Mouse (Mus musculus) limb, embryonic 10.5 days (tissue): Measurements from ENCODE around the gene Wwc1. TPM values are rescaled to one million over a fixed set of nuclear protein-coding genes. Genes with fewer than 3 reads are reported as not detected.
A peak's percentile ranks its signal among the peaks of the same experiment; 100 is the strongest.

Source experiments
- DNase-seq: peaks from one replicate; pipeline ENCODE4 v3.0.0-alpha.2; 2017; ENCODE audit warnings: low spot score
- H3K27ac ChIP-seq: fragments of 300-500 bp; sonication (generic); 2 replicates; pipeline ENCODE4 v1.5.1; 2016; ENCODE audit warnings: mild to moderate bottlenecking
- H3K27me3 ChIP-seq: fragments of 300-500 bp; sonication (generic); 2 replicates; pipeline ENCODE4 v1.6.1; 2016; ENCODE audit warnings: low read depth, mild to moderate bottlenecking; ENCODE audit not compliant: poor library complexity, severe bottlenecking
- H3K36me3 ChIP-seq: fragments of 300-500 bp; sonication (generic); 2 replicates; pipeline ENCODE4 v1.6.1; 2016; ENCODE audit warnings: mild to moderate bottlenecking, moderate library complexity
- H3K4me1 ChIP-seq: fragments of 300-500 bp; sonication (generic); 2 replicates; pipeline ENCODE4 v1.6.1; 2016
- H3K4me3 ChIP-seq: fragments of 300-500 bp; sonication (generic); 2 replicates; pipeline ENCODE4 v1.5.1; 2016; ENCODE audit warnings: mild to moderate bottlenecking, moderate library complexity
- H3K9me3 ChIP-seq: fragments of 300-500 bp; sonication (generic); replicated peaks from 2 replicates; pipeline ENCODE4 v1.6.1; 2016; ENCODE audit warnings: mild to moderate bottlenecking
- WGBS: fragments of 180-500 bp; shearing (Covaris S2); methylation state at CpG from one replicate; pipeline ENCODE4 v1.1.7; 2016; 5-methylcytosine and 5-hydroxymethylcytosine counted together
- polyA plus RNA-seq: library from polyadenylated mRNA; unstranded; fragments of >200 nt; fragmentation: Nextera tagmentation; extraction: Ambion mirVana; gene quantifications from 2 replicates; pipeline ENCODE4 v1.2.1, GENCODE M21; 2016

The Wwc1 gene
- polyA plus RNA-seq, 1 experiment from 2014 or later = 2.2 TPM

DNA sequence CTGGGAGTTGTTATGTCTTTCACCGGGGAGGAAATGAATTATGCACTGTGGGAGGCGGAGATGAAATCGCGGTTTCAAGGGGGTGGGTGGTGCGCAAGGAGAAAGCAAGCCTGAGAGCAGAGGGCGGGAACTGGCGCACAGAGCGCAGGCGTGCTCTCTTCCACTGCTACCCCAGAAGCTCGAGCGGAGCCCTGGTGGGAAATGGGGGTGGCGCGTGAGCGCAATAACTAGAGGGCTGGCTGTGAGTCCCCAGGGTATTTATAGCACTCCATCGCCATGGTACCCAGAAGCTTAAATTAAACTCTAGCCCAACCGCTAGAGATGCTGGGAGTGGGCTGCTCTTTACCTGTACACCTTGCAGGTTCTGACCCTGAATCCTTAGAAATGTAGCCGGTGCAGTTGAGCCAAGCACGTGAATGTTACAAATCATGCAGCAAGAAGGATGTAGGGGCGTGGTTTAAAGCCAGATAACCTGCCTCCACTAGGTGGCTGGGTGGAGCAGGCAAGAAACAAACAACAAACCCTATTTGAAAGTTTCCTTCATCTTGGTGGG, 5.6 kb upstream of the Wwc1 start:
- 1% methylated on average over 19 of the region's 19 CpGs for WGBS
- peaks cover 12% of the 10 kb centered on the region for H3K4me1 ChIP-seq
- peak overlapping the region; percentile 34; the same call in 1 of the 2 replicates for H3K27ac ChIP-seq
- DNase-seq = peak; percentile 61
- H3K9me3 ChIP-seq = no peaks in the 10 kb centered on the region
- peaks cover 56% of the 10 kb centered on the region for H3K27me3 ChIP-seq
- H3K36me3 ChIP-seq = no peaks in the 10 kb centered on the region
- H3K4me3 ChIP-seq = peak overlapping the region; percentile 45

GRCm38 (mm10) chr11:35982734-35983133, 2.4 kb upstream of the Wwc1 start:
- no peaks in the 10 kb centered on the region for H3K36me3 ChIP-seq
- peaks cover 24% of the 10 kb centered on the region for H3K4me1 ChIP-seq
- no peaks in the 10 kb centered on the region for H3K9me3 ChIP-seq
- no peak for DNase-seq
- H3K27ac ChIP-seq = no peak overlapping the region
- H3K4me3 ChIP-seq = no peak overlapping the region
- 83% methylated on average over 3 of the region's 3 CpGs for WGBS
- H3K27me3 ChIP-seq = peaks cover 86% of the 10 kb centered on the region

DNA sequence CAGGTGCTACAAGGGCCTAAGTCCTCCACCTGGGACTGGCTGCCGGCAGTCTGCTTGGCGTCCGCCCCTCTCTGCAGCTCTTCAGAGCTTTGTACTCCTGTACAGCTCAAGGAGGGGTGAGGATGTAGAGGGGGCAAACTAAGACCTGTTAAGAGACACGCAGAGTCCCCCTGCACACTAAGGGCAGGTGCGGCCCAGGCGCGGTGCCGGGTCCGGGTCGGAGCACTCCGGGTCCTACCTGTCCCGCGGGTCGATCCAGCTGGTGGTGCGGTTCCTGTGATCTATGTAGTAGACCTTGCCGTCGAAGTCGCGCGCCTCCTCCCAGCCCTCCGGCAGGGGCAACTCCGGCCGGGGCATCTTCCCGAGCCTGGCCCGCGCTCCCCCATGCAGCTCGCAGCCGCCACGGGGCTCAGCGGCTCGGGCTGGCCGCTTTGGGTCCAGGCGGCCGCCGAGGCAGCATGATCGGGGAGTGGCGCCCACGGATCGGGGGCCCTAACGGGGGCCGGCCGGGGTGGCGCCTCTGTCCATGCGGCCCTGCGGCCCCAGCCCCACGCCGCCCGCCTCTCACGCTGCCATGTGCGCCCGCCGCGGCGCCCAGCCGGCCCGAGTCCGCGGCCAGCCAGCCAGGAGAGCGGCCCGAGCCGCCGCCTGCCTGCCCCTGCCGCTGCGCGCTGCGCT, 455 bp downstream of the Wwc1 start:
- no peaks in the 10 kb centered on the region for H3K36me3 ChIP-seq
- WGBS = 4% methylated on average over 66 of the region's 66 CpGs
- peak overlapping the region; percentile 75 for H3K4me3 ChIP-seq
- H3K9me3 ChIP-seq = no peaks in the 10 kb centered on the region
- H3K27ac ChIP-seq = peak overlapping the region; percentile 79
- H3K27me3 ChIP-seq = peaks cover 75% of the 10 kb centered on the region
- DNase-seq = peak; percentile 76
- peaks cover 12% of the 10 kb centered on the region for H3K4me1 ChIP-seq

DNA sequence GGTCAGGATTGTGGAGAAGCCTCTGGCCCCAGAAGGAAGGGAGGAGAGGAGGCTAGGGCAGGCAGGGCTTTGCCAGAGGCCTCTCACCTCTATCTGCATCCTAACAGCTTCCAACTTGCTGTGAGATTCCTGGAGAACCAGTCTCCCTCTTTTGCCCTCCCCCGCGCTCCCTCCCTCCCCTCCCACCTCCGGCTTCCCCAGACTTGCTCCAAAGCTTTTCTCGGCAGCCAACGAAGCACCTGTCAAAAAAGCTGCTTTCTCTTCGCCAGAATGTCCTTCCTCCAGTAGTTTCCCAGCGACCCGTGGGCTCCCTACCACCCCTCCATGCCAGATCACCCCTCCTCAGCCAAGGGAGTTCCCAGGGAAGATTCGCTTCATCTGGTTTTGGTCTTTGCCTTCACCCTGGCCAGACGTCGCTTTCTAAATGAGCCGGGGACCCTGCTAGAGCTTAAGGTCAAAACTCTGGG, 1.0 kb downstream of the Wwc1 start:
- H3K36me3 ChIP-seq = no peaks in the 10 kb centered on the region
- no peak for DNase-seq
- H3K27me3 ChIP-seq = peaks cover 72% of the 10 kb centered on the region
- H3K4me1 ChIP-seq = peaks cover 12% of the 10 kb centered on the region
- peak overlapping the region; percentile 75 for H3K4me3 ChIP-seq
- H3K27ac ChIP-seq = peak overlapping the region; percentile 79; the same call in 1 of the 2 replicates
- H3K9me3 ChIP-seq = no peaks in the 10 kb centered on the region
- under 1% methylated on average over 12 of the region's 12 CpGs for WGBS

GRCm38 (mm10) chr11:35977796-35978195, 2.5 kb downstream of the Wwc1 start:
- WGBS = 87% methylated on average over 3 of the region's 3 CpGs
- peaks cover 68% of the 10 kb centered on the region for H3K27me3 ChIP-seq
- peaks cover 14% of the 10 kb centered on the region for H3K4me1 ChIP-seq

DNA sequence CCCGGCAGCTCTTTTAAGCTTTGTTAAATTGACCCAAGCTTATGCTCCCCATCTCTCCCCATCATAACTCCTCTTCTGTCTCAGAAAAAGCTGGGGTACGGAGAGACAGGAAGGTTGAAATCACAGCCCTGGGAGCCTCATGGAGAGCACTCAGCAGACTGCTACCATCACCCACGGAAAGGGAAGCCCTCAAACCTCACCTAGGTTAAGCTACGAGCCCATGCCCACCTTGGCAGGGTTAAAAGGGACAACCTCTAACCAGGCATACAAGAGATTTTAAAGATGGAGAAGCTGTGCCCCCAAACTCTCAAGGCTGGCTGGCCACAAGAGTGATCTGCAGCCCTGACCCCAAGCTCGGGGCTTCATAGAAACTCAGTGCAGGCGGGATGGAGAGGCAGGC, 3.2 kb downstream of the Wwc1 start:
- Histone ChIP-seq H3K4me1 (peaks cover 20% of the 10 kb centered on the region), H3K4me3 (no peak overlapping the region), H3K36me3 (no peaks in the 10 kb centered on the region), H3K27ac (no peak overlapping the region), H3K9me3 (no peaks in the 10 kb centered on the region), H3K27me3 (peaks cover 61% of the 10 kb centered on the region)
- no peak for DNase-seq
- WGBS = 69% methylated on average over 6 of the region's 6 CpGs

More at GRCm38 (mm10) chr11:35977796-35978195, 2.5 kb downstream of the Wwc1 start:
- Histone ChIP-seq H3K4me3 (no peak overlapping the region), H3K9me3 (no peaks in the 10 kb centered on the region), H3K27ac (no peak overlapping the region), H3K36me3 (no peaks in the 10 kb centered on the region)
- DNase-seq = no peak

DNA sequence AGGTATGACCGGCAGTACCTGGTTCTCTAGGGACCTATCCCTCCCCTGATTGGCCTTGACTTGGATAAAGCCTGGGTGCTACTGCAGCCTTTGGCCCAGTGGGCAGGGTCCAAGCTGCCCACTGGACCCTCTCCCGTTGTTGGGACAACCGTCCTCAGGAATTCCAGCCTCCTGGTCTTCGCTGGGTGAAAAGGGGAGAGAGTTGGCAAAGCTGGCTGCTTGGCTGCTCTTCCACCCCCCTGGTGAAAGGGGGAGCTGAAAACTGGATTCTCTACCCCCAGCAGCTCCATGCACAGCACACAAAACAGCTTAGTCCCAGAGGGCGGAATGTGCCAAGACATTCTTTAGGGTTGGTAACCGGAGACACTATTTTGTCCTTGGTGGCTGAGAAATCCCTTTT, 3.8 kb downstream of the Wwc1 start:
- DNase-seq = no peak
- H3K4me3 ChIP-seq = no peak overlapping the region
- no peaks in the 10 kb centered on the region for H3K36me3 ChIP-seq
- no peaks in the 10 kb centered on the region for H3K9me3 ChIP-seq
- peaks cover 20% of the 10 kb centered on the region for H3K4me1 ChIP-seq
- H3K27ac ChIP-seq = no peak overlapping the region
- H3K27me3 ChIP-seq = peaks cover 55% of the 10 kb centered on the region
- 66% methylated on average over 6 of the region's 6 CpGs for WGBS

DNA sequence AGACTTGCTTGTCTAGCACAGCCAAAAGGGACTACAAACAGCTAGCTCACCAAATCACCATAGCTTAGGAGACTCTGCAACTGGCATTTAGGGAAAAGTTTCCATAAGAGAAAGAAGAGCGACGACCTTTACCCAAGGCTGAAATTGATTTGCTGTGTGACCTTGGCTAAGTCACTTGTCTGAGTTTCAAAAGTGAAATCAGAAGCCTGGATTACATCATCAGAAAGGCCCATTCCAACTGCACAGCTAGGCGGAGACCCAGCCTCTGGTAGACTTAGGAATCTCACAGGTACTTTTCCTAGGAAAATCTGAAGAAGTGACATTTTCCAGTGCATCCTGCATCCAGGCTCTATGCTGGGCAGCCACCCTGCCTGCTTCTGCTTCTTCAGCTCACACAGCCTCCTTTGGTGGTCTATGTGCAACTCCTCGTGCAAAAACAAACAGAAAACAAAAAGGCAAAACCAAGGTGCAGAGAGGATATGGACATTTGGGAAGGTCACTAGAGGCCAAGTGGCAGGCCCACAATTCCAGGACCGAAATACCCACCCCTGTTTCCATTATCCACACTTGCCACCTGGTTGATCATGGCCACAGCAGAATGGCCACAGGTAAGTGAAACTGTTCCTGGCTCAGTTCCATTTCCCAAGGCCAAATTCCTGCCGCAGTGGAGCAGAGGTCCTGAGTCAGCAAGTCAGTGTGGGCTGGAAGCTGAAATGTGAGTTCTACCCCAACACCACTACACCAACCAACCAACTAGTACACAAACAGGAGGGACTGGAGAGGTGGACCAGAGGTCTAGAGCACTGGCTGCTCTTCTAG, 5.5 kb downstream of the Wwc1 start:
- H3K27me3 ChIP-seq = peaks cover 40% of the 10 kb centered on the region
- H3K36me3 ChIP-seq = no peaks in the 10 kb centered on the region
- H3K9me3 ChIP-seq = no peaks in the 10 kb centered on the region
- no peak overlapping the region for H3K4me3 ChIP-seq
- no peak overlapping the region for H3K27ac ChIP-seq
- peaks cover 17% of the 10 kb centered on the region for H3K4me1 ChIP-seq
- no peak for DNase-seq
- 85% methylated on average over 6 of the region's 6 CpGs for WGBS

GRCm38 (mm10) chr11:35973135-35973534, 7.2 kb downstream of the Wwc1 start:
- 50% methylated on average over 7 of the region's 7 CpGs for WGBS
- no peak overlapping the region for H3K27ac ChIP-seq

DNA sequence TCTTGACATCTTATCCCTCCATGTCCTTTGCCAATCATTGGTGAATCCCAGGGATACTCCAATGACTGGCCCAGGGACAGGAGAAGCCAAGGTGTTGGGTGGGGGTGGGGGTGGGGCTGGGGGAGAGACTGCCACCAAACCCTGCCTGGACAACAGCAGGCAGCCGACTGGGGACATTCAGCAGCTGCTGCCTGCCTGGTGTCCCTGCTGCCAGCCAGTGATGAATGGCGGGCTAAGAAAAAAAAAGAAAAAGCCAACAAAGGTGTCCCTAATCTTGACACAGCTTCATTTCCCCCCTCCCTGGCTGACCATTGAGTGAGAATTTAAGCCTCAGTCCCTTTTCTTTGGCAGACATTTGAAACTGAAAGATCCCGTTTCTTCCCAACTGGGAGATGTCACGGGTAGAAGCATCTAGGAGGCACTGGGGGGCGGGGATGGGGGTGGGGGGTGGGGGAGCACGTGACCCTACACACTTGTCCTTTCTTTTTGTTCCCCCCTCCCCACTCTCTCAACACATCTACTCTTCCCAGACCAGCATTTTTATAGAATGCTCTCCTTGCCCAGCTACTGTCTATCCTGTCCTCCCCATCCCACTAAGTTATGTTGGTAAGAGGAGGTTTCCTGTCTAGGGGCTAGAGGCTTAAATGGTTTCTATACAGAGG, 7.9 kb downstream of the Wwc1 start:
- 12% methylated on average over 6 of the region's 6 CpGs for WGBS

More at GRCm38 (mm10) chr11:35973135-35973534, 7.2 kb downstream of the Wwc1 start:
- Histone ChIP-seq H3K4me1 (peaks cover 8% of the 10 kb centered on the region; the same call in 1 of the 2 replicates), H3K9me3 (no peaks in the 10 kb centered on the region), H3K4me3 (no peak overlapping the region), H3K36me3 (no peaks in the 10 kb centered on the region), H3K27me3 (peaks cover 23% of the 10 kb centered on the region)
- no peak for DNase-seq

GRCm38 (mm10) chr11:35970806-35971705, 9.3 kb downstream of the Wwc1 start:
- no peak overlapping the region for H3K27ac ChIP-seq
- peaks cover 4% of the 10 kb centered on the region; the same call in 1 of the 2 replicates for H3K27me3 ChIP-seq
- 91% methylated on average over 19 of the region's 19 CpGs for WGBS
- no peaks in the 10 kb centered on the region for H3K36me3 ChIP-seq
- H3K9me3 ChIP-seq = no peaks in the 10 kb centered on the region
- no peak overlapping the region for H3K4me3 ChIP-seq
- no peak for DNase-seq
- peaks cover 8% of the 10 kb centered on the region; the same call in 1 of the 2 replicates for H3K4me1 ChIP-seq

More for the DNA sequence above, 7.9 kb downstream of the Wwc1 start:
- DNase-seq = no peak
- Histone ChIP-seq H3K9me3 (no peaks in the 10 kb centered on the region), H3K27ac (no peak overlapping the region), H3K4me3 (no peak overlapping the region), H3K4me1 (peaks cover 8% of the 10 kb centered on the region; the same call in 1 of the 2 replicates), H3K36me3 (no peaks in the 10 kb centered on the region), H3K27me3 (peaks cover 16% of the 10 kb centered on the region)

DNA sequence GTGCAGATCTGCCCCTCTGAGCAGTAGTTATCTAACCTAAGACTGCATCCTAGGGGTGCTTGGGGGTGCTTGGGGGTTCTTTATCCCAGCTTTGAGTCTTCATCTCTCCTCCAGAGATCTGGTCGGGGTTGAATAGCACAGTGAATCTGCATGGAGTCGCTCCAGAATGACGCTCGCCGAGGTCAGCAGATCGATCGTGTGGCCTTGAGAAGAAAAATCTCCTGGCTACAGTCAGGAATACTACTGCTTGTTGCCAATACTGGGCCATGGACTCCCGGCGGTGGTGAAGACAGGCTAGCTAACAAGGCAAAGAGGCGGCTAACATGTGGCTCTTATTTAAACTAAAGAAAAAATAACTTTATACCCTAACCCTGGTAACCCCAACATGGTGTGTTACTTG, 12.0 kb downstream of the Wwc1 start:
- Histone ChIP-seq H3K4me1 (peaks cover 8% of the 10 kb centered on the region; the same call in 1 of the 2 replicates), H3K9me3 (no peaks in the 10 kb centered on the region), H3K27ac (no peak overlapping the region), H3K4me3 (no peak overlapping the region), H3K36me3 (no peaks in the 10 kb centered on the region), H3K27me3 (peaks cover 4% of the 10 kb centered on the region; the same call in 1 of the 2 replicates)
- no peak for DNase-seq
- 96% methylated on average over 10 of the region's 10 CpGs for WGBS
